Mouse (Mus musculus) bone marrow, adult 2 months (tissue): ENCODE data around the gene Hsd11b1.

Experiments
- CTCF ChIP-seq: fragments of 200-500 bp; IDR thresholded peaks from 2 replicates; pipeline ENCODE4 v1.5.1; 2011; ENCODE audit warnings: low read length, control low read depth; ENCODE audit not compliant: control insufficient read depth, insufficient read depth
- POLR2A ChIP-seq: fragments of 200-500 bp; IDR thresholded peaks from 2 replicates; pipeline ENCODE4 v1.6.1; 2011; ENCODE audit warnings: low read depth, mild to moderate bottlenecking, control low read depth, low read length, borderline replicate concordance; ENCODE audit not compliant: control insufficient read depth

GRCm38 (mm10) chr1:193303096-193303495, 39.2 kb upstream of the Hsd11b1 start:
- TF ChIP-seq POLR2A (no peak), CTCF (no peak)
